Mouse (Mus musculus): ENCODE measurements around the gene Adgrl1. TPM values are rescaled to one million over a fixed set of nuclear protein-coding genes. Genes with fewer than 3 reads are reported as not detected.
A peak's percentile ranks its signal among the peaks of the same experiment; 100 is the strongest.

Gene Adgrl1
- total and polyA plus RNA-seq, 3 experiments = 21.7 to 35.3 TPM; not detected in 1

GRCm38 (mm10) chr8:83892061-83892460 lies 7.8 kb upstream of the Adgrl1 start:
- TF ChIP-seq CTCF (IDR thresholded peaks at IDR 0.05 in 2 of 3, conservative IDR thresholded peaks at IDR 0.05 in 1 of 3; ENCODE audit: control insufficient read depth in 1 of 3, insufficient read depth in 1 of 3, low read depth in 2 of 3, low read length in 3 of 3, poor library complexity in 1 of 3, severe bottlenecking in 1 of 3) = no peak
- TF ChIP-seq HCFC1 (IDR thresholded peaks at IDR 0.05; ENCODE audit: low read depth, low read length) = no peak
- TF ChIP-seq USF2 (IDR thresholded peaks at IDR 0.05; ENCODE audit: borderline replicate concordance in 1 of 2, insufficient read depth in 1 of 2, low read depth in 1 of 2, low read length in 2 of 2) = no peak
- TF ChIP-seq CHD1 (IDR thresholded peaks at IDR 0.05; ENCODE audit: low read depth, low read length) = no peak
- TF ChIP-seq UBTF (IDR thresholded peaks at IDR 0.05; ENCODE audit: borderline replicate concordance, insufficient read depth, low read depth, low read length) = no peak
- TF ChIP-seq KAT2A (conservative IDR thresholded peaks at IDR 0.05; ENCODE audit: low read depth, low read length) = no peak
- no peak for TF ChIP-seq POLR2AphosphoS2 (IDR thresholded peaks at IDR 0.05; ENCODE audit: low read length)
- no peak for DNase-seq (ENCODE audit: low read depth, low spot score)

DNA sequence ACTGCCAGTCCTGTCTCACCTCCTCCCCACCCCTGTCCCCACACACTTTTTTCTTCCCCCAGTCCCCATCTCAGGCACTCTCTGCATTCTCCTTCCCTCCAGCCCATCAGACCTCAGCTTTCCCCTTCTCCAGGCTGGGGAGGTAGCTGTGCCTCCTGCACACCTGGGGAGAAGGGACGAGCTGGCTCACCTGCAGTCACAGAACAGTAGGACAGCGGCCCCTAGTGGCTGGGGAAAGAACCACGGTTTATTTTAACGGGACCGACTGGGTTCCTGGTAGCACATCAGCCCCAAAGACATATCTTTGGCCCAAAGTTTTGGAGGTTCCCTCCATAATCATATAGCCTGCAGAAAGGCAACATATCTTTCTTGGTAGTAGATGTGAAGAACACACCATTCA lies 6.0 kb upstream of the Adgrl1 start:
- Histone ChIP-seq H3K4me3 (ENCODE audit: control insufficient read depth in 1 of 2, insufficient read depth in 1 of 2, low read depth in 2 of 2, low read length in 2 of 2) (no peak overlapping the region), H3K79me2 (ENCODE audit: control insufficient read depth, insufficient read depth, low read length, poor library complexity) (no peaks in the 10 kb centered on the region), H3K4me1 (ENCODE audit: control insufficient read depth in 1 of 2, insufficient read depth in 2 of 2, low read length in 2 of 2) (no peaks in the 10 kb centered on the region), H3K9me3 (replicated peaks; ENCODE audit: insufficient read depth, low read length) (no peaks in the 10 kb centered on the region), H3K27ac (ENCODE audit: control insufficient read depth, low read depth, low read length) (no peak overlapping the region), H3K27me3 (ENCODE audit: control insufficient read depth in 1 of 2, insufficient read depth in 2 of 2, low read length in 2 of 2) (peaks cover 2 to 4% of the 10 kb centered on the region in 2 experiments; a peak in 2 of 4 replicates), H3K9ac (ENCODE audit: control insufficient read depth, low read depth, low read length, poor library complexity, severe bottlenecking) (no peak overlapping the region), H3K36me3 (ENCODE audit: control insufficient read depth in 1 of 2, insufficient read depth in 2 of 2, low read length in 2 of 2) (no peaks in the 10 kb centered on the region)
- peak; percentile 67 for DNase-seq (ENCODE audit: low read depth, low spot score)
- no peak for TF ChIP-seq CHD2 (IDR thresholded peaks at IDR 0.05; ENCODE audit: low read length)
- peak; percentile 73 for TF ChIP-seq SMC3 (IDR thresholded peaks at IDR 0.05; ENCODE audit: low read depth, low read length)
- TF ChIP-seq JUND (IDR thresholded peaks at IDR 0.05; ENCODE audit: low read depth, low read length) = no peak
- TF ChIP-seq ZC3H11A (IDR thresholded peaks at IDR 0.05; ENCODE audit: low read depth, low read length) = peak; percentile 82
- no peak for TF ChIP-seq GABPA (IDR thresholded peaks at IDR 0.05; ENCODE audit: low read depth, low read length)
- TF ChIP-seq CTCF (IDR thresholded peaks at IDR 0.05 in 2 of 3, conservative IDR thresholded peaks at IDR 0.05 in 1 of 3; ENCODE audit: control insufficient read depth in 1 of 3, insufficient read depth in 1 of 3, low read depth in 2 of 3, low read length in 3 of 3, poor library complexity in 1 of 3, severe bottlenecking in 1 of 3) = peak; percentile 86 to 97 (median 93)
- peak; percentile 85 for TF ChIP-seq RAD21 (IDR thresholded peaks at IDR 0.05; ENCODE audit: low read depth, low read length)

More at GRCm38 (mm10) chr8:83892061-83892460, 7.8 kb upstream of the Adgrl1 start:
- Histone ChIP-seq H3K36me3 (ENCODE audit: control insufficient read depth in 1 of 2, insufficient read depth in 2 of 2, low read length in 2 of 2) (no peaks in the 10 kb centered on the region), H3K9me3 (replicated peaks; ENCODE audit: insufficient read depth, low read length) (no peaks in the 10 kb centered on the region), H3K9ac (ENCODE audit: control insufficient read depth, low read depth, low read length, poor library complexity, severe bottlenecking) (no peak overlapping the region), H3K79me2 (ENCODE audit: control insufficient read depth, insufficient read depth, low read length, poor library complexity) (no peaks in the 10 kb centered on the region), H3K27ac (ENCODE audit: control insufficient read depth, low read depth, low read length) (no peak overlapping the region), H3K27me3 (ENCODE audit: control insufficient read depth in 1 of 2, insufficient read depth in 2 of 2, low read length in 2 of 2) (peaks cover 2 to 6% of the 10 kb centered on the region in 2 experiments; a peak in 3 of 4 replicates), H3K4me1 (ENCODE audit: control insufficient read depth in 1 of 2, insufficient read depth in 2 of 2, low read length in 2 of 2) (no peaks in the 10 kb centered on the region), H3K4me3 (ENCODE audit: control insufficient read depth in 1 of 2, insufficient read depth in 1 of 2, low read depth in 2 of 2, low read length in 2 of 2) (no peak overlapping the region)

DNA sequence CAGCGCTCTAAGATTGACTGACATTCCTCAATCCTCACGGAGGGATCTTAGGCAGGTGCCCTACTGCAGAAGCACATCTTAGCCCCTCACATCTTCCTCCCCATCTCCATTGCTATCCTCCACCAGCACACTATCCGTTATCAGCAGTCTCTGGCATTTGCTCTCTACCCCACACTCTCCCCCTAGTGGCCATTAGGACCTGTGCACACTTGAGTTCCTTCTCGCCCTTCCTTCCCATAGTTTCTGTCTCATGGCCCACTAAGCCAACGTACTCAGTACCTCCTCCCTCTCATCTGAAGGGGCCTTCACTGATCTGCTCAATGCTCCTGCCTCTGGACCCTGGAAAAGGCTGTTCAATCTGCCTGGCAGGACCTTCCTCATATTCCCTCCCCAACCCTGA lies 4.0 kb upstream of the Adgrl1 start:
- peak; percentile 85 for DNase-seq (ENCODE audit: low read depth, low spot score)
- no peaks in the 10 kb centered on the region for H3K9me3 ChIP-seq (replicated peaks; ENCODE audit: insufficient read depth, low read length)
- no peak overlapping the region for H3K4me3 ChIP-seq (ENCODE audit: control insufficient read depth in 1 of 2, insufficient read depth in 1 of 2, low read depth in 2 of 2, low read length in 2 of 2)
- H3K27ac ChIP-seq (ENCODE audit: control insufficient read depth, low read depth, low read length) = no peak overlapping the region
- peaks cover 5% of the 10 kb centered on the region for H3K79me2 ChIP-seq (ENCODE audit: control insufficient read depth, insufficient read depth, low read length, poor library complexity)
- H3K27me3 ChIP-seq (ENCODE audit: control insufficient read depth in 1 of 2, insufficient read depth in 2 of 2, low read length in 2 of 2) = no peaks in the 10 kb centered on the region
- no peak overlapping the region for H3K9ac ChIP-seq (ENCODE audit: control insufficient read depth, low read depth, low read length, poor library complexity, severe bottlenecking)
- H3K36me3 ChIP-seq (ENCODE audit: control insufficient read depth in 1 of 2, insufficient read depth in 2 of 2, low read length in 2 of 2) = no peaks in the 10 kb centered on the region
- H3K4me1 ChIP-seq (ENCODE audit: control insufficient read depth in 1 of 2, insufficient read depth in 2 of 2, low read length in 2 of 2) = no peaks in the 10 kb centered on the region
- TF ChIP-seq SIN3A (IDR thresholded peaks at IDR 0.05; ENCODE audit: low read length) (peak; percentile 44; the same call in 1 of the 2 replicates), MEF2A (IDR thresholded peaks at IDR 0.05; ENCODE audit: extremely low read depth, insufficient replicate concordance, low read depth, low read length, poor library complexity, severe bottlenecking) (no peak), EP300 (IDR thresholded peaks at IDR 0.05; ENCODE audit: low read depth in 1 of 2, low read length in 2 of 2) (peak in 1 of 2 experiments; percentile 17; a peak in 1 of 4 replicates), MAZ (IDR thresholded peaks at IDR 0.05; ENCODE audit: low read depth, low read length) (no peak; the same call in 1 of the 2 replicates), NRF1 (IDR thresholded peaks at IDR 0.05; ENCODE audit: insufficient read depth, low read depth, low read length, poor library complexity, severe bottlenecking) (no peak), CTCF (IDR thresholded peaks at IDR 0.05 in 2 of 3, conservative IDR thresholded peaks at IDR 0.05 in 1 of 3; ENCODE audit: control insufficient read depth in 1 of 3, insufficient read depth in 1 of 3, low read depth in 2 of 3, low read length in 3 of 3, poor library complexity in 1 of 3, severe bottlenecking in 1 of 3) (peak; percentile 70 to 98 (median 93)), TAL1 (IDR thresholded peaks at IDR 0.05; ENCODE audit: low read length) (no peak), USF2 (IDR thresholded peaks at IDR 0.05; ENCODE audit: borderline replicate concordance in 1 of 2, insufficient read depth in 1 of 2, low read depth in 1 of 2, low read length in 2 of 2) (no peak), SMC3 (IDR thresholded peaks at IDR 0.05; ENCODE audit: low read depth, low read length) (peak; percentile 90), GATA1 (IDR thresholded peaks at IDR 0.05; ENCODE audit: low read depth, low read length) (peak; percentile 79), POLR2AphosphoS5 (IDR thresholded peaks at IDR 0.05; ENCODE audit: borderline replicate concordance, low read depth, low read length) (no peak), KAT2A (conservative IDR thresholded peaks at IDR 0.05; ENCODE audit: low read depth, low read length) (no peak), POLR2A (IDR thresholded peaks at IDR 0.05; ENCODE audit: control insufficient read depth in 1 of 2, insufficient read depth in 1 of 2, low read depth in 1 of 2, low read length in 2 of 2, poor library complexity in 1 of 2) (no peak), UBTF (IDR thresholded peaks at IDR 0.05; ENCODE audit: borderline replicate concordance, insufficient read depth, low read depth, low read length) (no peak), NELFE (IDR thresholded peaks at IDR 0.05; ENCODE audit: low read depth, low read length) (no peak), HCFC1 (IDR thresholded peaks at IDR 0.05; ENCODE audit: low read depth, low read length) (no peak)

Measured in MEL (cell line).